Mouse (Mus musculus) lung, embryonic 16.5 days (tissue): ENCODE data around the gene B3gnt9. TPM values are rescaled to one million over a fixed set of nuclear protein-coding genes. Genes with fewer than 3 reads are reported as not detected.

Experiments used
- ATAC-seq: fragments of 200-750 bp; cut with Nextera tagmentation; 2 replicates; pipeline ENCODE4 v1.8.0; 2017; ENCODE audit warnings: low read depth, mild to moderate bottlenecking, moderate library complexity
- H3K27ac ChIP-seq: fragments of 300-500 bp; sonication (generic); 2 replicates; pipeline ENCODE4 v1.5.1; 2014; ENCODE audit warnings: mild to moderate bottlenecking, control low read depth, low read length
- H3K27me3 ChIP-seq: fragments of 300-500 bp; sonication (generic); 2 replicates; pipeline ENCODE4 v1.6.1; 2014; ENCODE audit warnings: low read depth, low read length, mixed read lengths; ENCODE audit not compliant: control insufficient read depth, insufficient read depth
- H3K36me3 ChIP-seq: fragments of 300-500 bp; sonication (generic); 2 replicates; pipeline ENCODE4 v1.6.1; 2014; ENCODE audit warnings: low read length; ENCODE audit not compliant: control insufficient read depth, insufficient read depth
- H3K4me1 ChIP-seq: fragments of 300-500 bp; sonication (generic); replicated peaks from 2 replicates; pipeline ENCODE4 v1.6.1; 2014; ENCODE audit warnings: low read length, mixed read lengths; ENCODE audit not compliant: control insufficient read depth, insufficient read depth
- H3K4me2 ChIP-seq: fragments of 300-500 bp; sonication (generic); 2 replicates; pipeline ENCODE4 v1.6.1; 2014; ENCODE audit warnings: low read depth, low read length, control low read depth
- H3K4me3 ChIP-seq: fragments of 300-500 bp; sonication (generic); 2 replicates; pipeline ENCODE4 v1.5.1; 2014; ENCODE audit warnings: mild to moderate bottlenecking, low read length, control low read depth
- H3K9ac ChIP-seq: fragments of 300-500 bp; sonication (generic); 2 replicates; pipeline ENCODE4 v1.6.1; 2014; ENCODE audit warnings: low read length, control low read depth
- H3K9me3 ChIP-seq: fragments of 300-500 bp; sonication (generic); 2 replicates; pipeline ENCODE4 v1.6.1; 2016; ENCODE audit warnings: low read length; ENCODE audit not compliant: control insufficient read depth
- WGBS: fragments of 180-500 bp; shearing (Covaris S2); extraction: QIAGEN DNeasy Blood & Tissue Kit; methylation state at CpG from one replicate; pipeline ENCODE4 v1.1.7; 2014; 5-methylcytosine and 5-hydroxymethylcytosine counted together
- polyA plus RNA-seq: library from polyadenylated mRNA; unstranded; fragments of >200 nt; fragmentation: Nextera tagmentation; extraction: Ambion mirVana; gene quantifications from 2 replicates; pipeline ENCODE4 v1.2.1, GENCODE M21; 2015

Gene B3gnt9
- polyA plus RNA-seq, 1 experiment from 2014 or later, result 22.3 TPM

DNA sequence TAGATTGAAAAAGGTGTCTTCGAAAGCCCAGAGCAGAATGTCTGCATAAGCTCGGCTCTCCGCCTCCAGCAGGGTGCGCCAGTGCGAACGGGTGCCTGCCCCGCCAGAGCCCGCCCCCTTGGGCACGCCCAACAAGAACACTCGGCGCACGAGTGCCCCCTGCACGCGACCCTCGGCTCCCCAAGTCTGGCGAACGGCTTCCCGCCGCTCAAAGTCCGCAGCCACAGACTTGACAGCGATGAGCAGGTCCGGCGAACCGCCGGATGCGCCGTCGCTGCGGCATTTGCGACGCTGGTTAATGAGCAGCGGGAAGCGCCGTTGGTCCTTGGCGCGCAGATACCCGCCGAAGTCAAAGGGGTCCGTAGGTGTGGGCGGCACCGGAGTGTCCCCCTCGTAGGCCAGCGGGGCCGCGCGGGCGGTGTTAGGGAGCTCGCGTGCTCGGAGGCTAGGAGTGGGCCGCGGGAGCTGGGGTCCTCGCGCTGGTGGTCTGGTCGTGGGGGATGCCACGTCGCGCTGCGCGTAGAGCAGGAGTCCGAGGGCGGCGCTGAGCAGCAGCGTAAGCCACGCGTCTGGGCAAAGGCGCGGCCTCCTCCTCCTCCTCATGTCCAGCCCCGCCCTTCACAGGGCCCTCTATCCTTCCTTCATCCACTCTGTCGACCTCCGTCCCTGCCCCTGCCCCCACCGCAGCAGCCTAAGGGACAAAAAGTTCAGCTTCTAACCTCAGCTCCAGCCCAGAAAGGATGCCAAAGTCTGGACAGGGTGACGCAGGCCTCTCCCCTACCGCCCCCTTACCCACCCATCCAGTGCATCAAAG is 594 bp downstream of the B3gnt9 start:
- H3K4me1 ChIP-seq, result peaks cover 17% of the 10 kb centered on the region
- peak overlapping the region; percentile 69 for H3K4me3 ChIP-seq
- H3K4me2 ChIP-seq, result peak overlapping the region; percentile 94
- H3K36me3 ChIP-seq, result peaks cover 24% of the 10 kb centered on the region
- no peaks in the 10 kb centered on the region for H3K9me3 ChIP-seq
- H3K27ac ChIP-seq, result peak overlapping the region; percentile 92
- H3K27me3 ChIP-seq, result peaks cover 19% of the 10 kb centered on the region
- peak; percentile 92 for ATAC-seq
- H3K9ac ChIP-seq, result peak overlapping the region; percentile 73
- WGBS, result under 1% methylated on average over 72 of the region's 74 CpGs

DNA sequence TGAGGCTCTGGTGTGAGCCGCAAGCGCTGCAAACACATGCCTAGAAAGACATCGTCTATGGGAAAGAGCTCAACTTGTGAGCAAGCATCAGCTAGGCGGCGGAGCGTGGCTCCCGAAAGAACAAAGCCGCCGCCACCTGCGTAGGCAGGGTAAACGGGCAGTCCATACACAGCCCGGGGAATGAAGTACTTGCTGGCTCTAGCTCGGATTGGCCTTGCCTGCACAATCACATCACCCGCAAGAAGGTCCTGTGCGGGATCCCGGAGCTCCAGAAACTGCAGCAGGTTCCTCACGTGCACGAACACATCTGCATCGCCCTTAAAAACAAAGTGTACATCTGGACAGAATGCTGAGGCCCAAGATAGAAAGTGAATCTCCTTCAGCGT is 1.2 kb downstream of the B3gnt9 start:
- H3K4me1 ChIP-seq, result peaks cover 11% of the 10 kb centered on the region
- peaks cover 13% of the 10 kb centered on the region for H3K27me3 ChIP-seq
- peak overlapping the region; percentile 94 for H3K4me2 ChIP-seq
- ATAC-seq, result no peak
- H3K4me3 ChIP-seq, result peak overlapping the region; percentile 69
- H3K9ac ChIP-seq, result peak overlapping the region; percentile 73
- WGBS, result 33% methylated on average over 20 of the region's 20 CpGs
- H3K27ac ChIP-seq, result peak overlapping the region; percentile 32; the same call in 1 of the 2 replicates
- H3K9me3 ChIP-seq, result no peaks in the 10 kb centered on the region
- peaks cover 30% of the 10 kb centered on the region for H3K36me3 ChIP-seq

DNA sequence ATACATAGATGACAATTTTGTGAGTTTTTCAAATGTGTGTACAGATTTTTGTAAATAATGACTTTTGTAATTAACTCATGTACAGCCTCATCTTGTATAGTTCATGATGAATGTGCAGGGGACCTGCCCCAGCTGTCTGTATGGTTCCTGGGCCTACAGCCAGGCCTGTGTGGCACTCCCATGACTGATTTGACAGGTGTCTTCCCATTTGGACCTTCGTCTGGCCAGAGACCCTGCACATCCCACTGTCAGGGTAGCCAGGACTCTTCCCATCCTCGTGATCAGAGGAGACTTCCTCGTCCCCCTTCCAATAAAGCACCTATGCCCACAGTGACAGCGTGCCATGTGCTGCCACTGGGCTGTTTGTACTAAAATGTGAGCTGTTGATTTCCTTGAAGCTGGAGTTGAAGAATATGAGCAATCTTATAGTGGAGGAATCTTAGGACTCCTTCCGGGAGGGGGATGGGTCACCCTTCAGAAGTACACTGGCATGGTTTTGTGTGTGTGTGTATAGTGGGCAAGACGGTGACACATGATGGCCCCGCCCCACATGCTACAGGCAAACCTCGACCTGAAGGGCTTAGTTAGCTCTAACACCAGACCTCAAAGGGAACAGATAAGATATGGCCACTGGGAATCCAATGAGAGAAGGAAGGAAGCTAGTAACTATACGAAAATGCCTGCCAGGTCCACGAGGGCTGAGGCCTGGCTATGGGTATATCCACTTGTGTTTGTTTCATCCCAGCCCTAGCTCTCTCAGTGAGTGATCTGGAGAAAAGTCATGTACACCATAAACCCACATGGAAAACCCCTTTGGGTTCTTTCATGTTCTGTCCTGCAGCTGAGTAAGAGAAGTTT is 2.0 kb downstream of the B3gnt9 start:
- peaks cover 5% of the 10 kb centered on the region for H3K27me3 ChIP-seq
- H3K36me3 ChIP-seq, result peaks cover 36% of the 10 kb centered on the region
- H3K4me3 ChIP-seq, result peak overlapping the region; percentile 69
- no peak for ATAC-seq
- peaks cover 9% of the 10 kb centered on the region for H3K4me1 ChIP-seq
- H3K9me3 ChIP-seq, result no peaks in the 10 kb centered on the region
- peak overlapping the region; percentile 94 for H3K4me2 ChIP-seq
- no peak overlapping the region for H3K27ac ChIP-seq
- no peak overlapping the region; the same call in 1 of the 2 replicates for H3K9ac ChIP-seq
- 74% methylated on average over 10 of the region's 10 CpGs for WGBS

DNA sequence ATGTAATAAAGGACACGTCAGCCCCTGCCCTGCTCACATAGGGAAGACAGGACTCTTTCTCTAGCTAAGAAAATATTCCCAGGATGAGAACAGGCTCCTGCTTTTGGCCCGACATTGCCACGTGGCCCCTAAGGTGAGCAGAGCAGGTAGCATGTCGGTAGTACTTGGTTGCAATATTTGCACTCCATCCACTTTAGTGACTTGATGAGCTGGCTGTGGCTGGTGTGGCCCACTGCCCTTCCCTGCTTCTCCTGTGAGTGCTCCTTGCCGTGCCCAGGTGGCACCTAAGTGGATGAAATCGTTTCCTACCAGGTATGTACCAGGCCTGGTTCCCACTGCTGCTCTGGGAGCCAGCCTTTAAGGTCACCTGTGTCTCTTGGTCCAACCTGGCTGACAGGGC is 3.0 kb downstream of the B3gnt9 start:
- H3K4me2 ChIP-seq, result no peak overlapping the region
- WGBS, result 84% methylated on average over 6 of the region's 6 CpGs
- no peak overlapping the region for H3K9ac ChIP-seq
- no peak for ATAC-seq
- H3K4me3 ChIP-seq, result no peak overlapping the region
- H3K9me3 ChIP-seq, result no peaks in the 10 kb centered on the region
- H3K36me3 ChIP-seq, result peaks cover 43% of the 10 kb centered on the region
- peaks cover 9% of the 10 kb centered on the region for H3K4me1 ChIP-seq
- no peaks in the 10 kb centered on the region; the same call in 1 of the 2 replicates for H3K27me3 ChIP-seq
- H3K27ac ChIP-seq, result no peak overlapping the region

DNA sequence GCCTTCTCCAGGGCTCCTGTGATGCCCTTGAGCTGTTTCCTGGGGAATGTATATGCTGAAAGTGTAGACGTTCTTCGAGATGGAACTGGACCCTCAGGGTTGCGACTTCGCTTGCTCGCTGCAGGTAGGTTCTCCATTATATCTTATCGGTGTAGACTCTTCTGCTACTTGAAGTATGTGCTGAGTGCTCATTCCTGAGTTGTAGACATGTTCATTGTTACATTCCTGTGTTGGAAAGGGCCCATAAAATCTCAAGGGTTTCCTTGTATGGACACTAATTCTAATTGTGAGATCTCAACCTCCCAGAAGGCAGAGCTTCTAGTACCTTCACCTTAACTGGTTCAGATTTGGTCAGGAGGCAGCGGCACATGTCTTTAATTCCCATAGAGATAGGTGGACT is 13.9 kb downstream of the B3gnt9 start:
- H3K9ac ChIP-seq, result no peak overlapping the region
- 88% methylated on average over 7 of the region's 7 CpGs for WGBS
- no peak overlapping the region for H3K27ac ChIP-seq
- H3K36me3 ChIP-seq, result peaks cover 20% of the 10 kb centered on the region
- no peaks in the 10 kb centered on the region for H3K4me1 ChIP-seq
- ATAC-seq, result no peak
- H3K4me3 ChIP-seq, result no peak overlapping the region
- H3K4me2 ChIP-seq, result no peak overlapping the region
- no peaks in the 10 kb centered on the region for H3K27me3 ChIP-seq
- H3K9me3 ChIP-seq, result no peaks in the 10 kb centered on the region

DNA sequence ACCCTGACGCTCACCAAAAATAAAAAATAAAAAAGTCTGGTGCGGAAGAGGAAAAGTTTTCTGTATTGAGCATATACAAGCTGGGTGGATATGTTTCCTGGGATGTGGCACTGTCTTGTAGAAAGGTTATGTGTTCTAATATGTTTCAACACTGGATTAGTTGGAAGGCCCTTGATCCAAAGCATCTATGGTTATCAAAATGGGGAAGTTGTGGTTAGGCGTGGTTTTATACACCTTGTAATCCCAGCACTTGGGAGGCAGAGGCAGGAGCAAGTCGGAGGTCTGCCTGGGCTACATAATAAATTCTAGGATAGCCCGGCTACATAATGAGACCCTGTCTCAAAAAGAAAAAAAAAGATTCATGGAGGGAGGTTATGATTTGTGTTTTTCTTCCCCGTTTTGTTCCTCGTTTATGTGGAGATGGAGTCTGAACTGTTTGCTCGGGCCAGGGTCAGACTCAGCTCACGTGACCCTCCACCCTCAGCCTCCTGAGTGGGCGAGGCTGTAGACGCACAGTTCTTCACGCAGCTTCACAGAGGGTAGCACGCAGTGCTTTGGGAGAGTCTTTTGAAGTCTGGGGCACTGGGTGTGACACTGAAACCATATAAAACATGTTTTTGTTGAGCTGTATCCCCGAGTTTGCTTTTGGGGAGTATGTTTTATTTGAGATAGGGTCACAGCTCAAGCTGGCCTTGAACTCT is 17.4 kb downstream of the B3gnt9 start:
- no peak overlapping the region for H3K4me2 ChIP-seq
- H3K27me3 ChIP-seq, result no peaks in the 10 kb centered on the region
- H3K36me3 ChIP-seq, result peaks cover 25% of the 10 kb centered on the region
- ATAC-seq, result no peak
- H3K9me3 ChIP-seq, result no peaks in the 10 kb centered on the region
- H3K4me1 ChIP-seq, result no peaks in the 10 kb centered on the region
- no peak overlapping the region for H3K27ac ChIP-seq
- 91% methylated on average over 14 of the region's 14 CpGs for WGBS
- H3K9ac ChIP-seq, result no peak overlapping the region
- no peak overlapping the region for H3K4me3 ChIP-seq

DNA sequence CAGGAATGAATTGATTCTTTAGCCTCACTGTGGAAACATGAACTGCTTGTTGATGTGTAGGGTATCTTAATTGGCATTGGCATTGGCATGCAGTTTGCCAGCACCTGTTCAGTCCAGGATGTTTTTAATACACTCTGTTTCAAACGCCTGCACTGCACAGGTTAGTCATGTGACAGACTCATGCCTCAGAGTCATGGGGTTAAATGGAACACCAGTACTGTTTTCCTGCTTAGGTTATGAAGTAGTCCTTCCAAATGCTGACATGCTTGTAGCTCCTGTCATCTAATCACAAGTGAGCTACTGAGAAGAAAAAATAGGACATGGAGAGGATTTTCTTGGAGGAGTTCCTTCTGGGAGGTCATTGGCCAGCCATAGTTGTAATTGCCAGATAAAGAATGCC is 19.7 kb downstream of the B3gnt9 start:
- peaks cover 10% of the 10 kb centered on the region for H3K36me3 ChIP-seq
- H3K4me2 ChIP-seq, result no peak overlapping the region
- H3K27ac ChIP-seq, result no peak overlapping the region
- H3K27me3 ChIP-seq, result no peaks in the 10 kb centered on the region
- H3K9me3 ChIP-seq, result no peaks in the 10 kb centered on the region
- no peak overlapping the region for H3K9ac ChIP-seq
- WGBS, result 68% methylated on average over 1 of the region's 1 CpGs
- no peaks in the 10 kb centered on the region for H3K4me1 ChIP-seq
- ATAC-seq, result no peak
- no peak overlapping the region for H3K4me3 ChIP-seq

DNA sequence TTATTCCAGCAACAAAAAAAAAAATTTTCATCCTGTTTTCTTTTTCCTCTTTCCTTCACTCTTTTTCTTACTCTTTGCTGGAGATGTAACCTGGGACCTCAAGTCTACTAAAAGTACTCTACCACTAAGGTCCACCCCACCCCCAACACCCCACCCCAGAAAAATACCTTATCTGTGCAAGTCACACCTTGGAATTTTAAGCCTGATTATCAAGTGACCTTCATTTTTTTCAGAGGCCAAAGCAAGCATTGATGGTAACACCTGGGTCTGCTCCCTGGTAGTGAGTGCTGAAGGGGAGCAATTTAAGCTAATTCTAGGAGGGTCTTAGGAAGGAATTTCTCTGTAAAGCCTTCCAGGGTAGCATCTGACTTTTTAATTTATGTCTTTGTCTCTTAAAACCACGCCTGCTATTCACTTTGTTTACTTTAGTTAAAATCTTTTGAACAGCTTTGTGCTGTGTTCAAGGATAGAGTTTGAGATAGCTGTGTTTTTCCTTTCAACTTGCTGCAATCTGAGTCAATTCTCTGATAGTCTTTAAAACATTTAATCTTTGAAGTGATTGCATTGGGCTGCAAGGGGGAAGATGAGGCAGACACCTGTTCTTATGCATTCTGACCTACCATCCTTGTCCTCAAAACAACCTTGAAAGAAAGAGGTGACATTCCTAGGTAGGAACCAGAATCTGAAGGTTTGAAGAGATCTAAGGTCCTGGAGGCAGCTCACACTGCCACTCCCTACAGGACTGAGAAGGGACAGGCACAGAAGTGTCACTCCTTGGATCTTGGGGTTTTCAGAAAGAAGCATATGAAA is 21.6 kb downstream of the B3gnt9 start:
- H3K4me2 ChIP-seq, result no peak overlapping the region
- no peak for ATAC-seq
- no peaks in the 10 kb centered on the region for H3K27me3 ChIP-seq
- WGBS, result 24% methylated on average over 1 of the region's 1 CpGs
- no peak overlapping the region for H3K27ac ChIP-seq
- no peak overlapping the region for H3K9ac ChIP-seq
- H3K4me1 ChIP-seq, result no peaks in the 10 kb centered on the region
- H3K9me3 ChIP-seq, result no peaks in the 10 kb centered on the region
- H3K4me3 ChIP-seq, result no peak overlapping the region
- H3K36me3 ChIP-seq, result peaks cover 10% of the 10 kb centered on the region
